Mouse (Mus musculus) myocyte (in vitro differentiated cells): ENCODE data around the gene Vcpkmt. TPM values are rescaled to one million over a fixed set of nuclear protein-coding genes. Genes with fewer than 3 reads are reported as not detected.
A peak's percentile ranks its signal among the peaks of the same experiment; 100 is the strongest.

Source experiments
- H3K27me3 ChIP-seq: one replicate; pipeline ENCODE4 v1.6.1; 2011; ENCODE audit not compliant: control insufficient read depth, insufficient read depth, insufficient read length
- H3K36me3 ChIP-seq: one replicate; pipeline ENCODE4 v1.6.1; 2011; ENCODE audit not compliant: control insufficient read depth, insufficient read depth
- H3K4me2 ChIP-seq: one replicate; pipeline ENCODE4 v1.6.1; 2011; ENCODE audit warnings: low read depth, control low read depth
- H3K4me3 ChIP-seq: one replicate; pipeline ENCODE4 v1.5.1; 2011; ENCODE audit warnings: mild to moderate bottlenecking, control low read depth, moderate library complexity
- H3K79me2 ChIP-seq: one replicate; pipeline ENCODE4 v1.6.1; 2011; ENCODE audit not compliant: control insufficient read depth, insufficient read depth
- H3ac ChIP-seq: one replicate; pipeline ENCODE4 v1.6.1; 2011; ENCODE audit not compliant: control insufficient read depth, insufficient read length
- CEBPB ChIP-seq: IDR thresholded peaks from 2 replicates; pipeline ENCODE4 v1.6.1; 2011; ENCODE audit warnings: mild to moderate bottlenecking, moderate library complexity; ENCODE audit not compliant: poor library complexity, insufficient read depth, severe bottlenecking
- E2F4 ChIP-seq: IDR thresholded peaks from one replicate; pipeline ENCODE4 v1.6.1; 2011; ENCODE audit warnings: mild to moderate bottlenecking, control low read depth, moderate library complexity; ENCODE audit not compliant: insufficient read depth
- MAX ChIP-seq: IDR thresholded peaks from one replicate; pipeline ENCODE4 v1.6.1; 2011; ENCODE audit warnings: low read depth, mild to moderate bottlenecking, control low read depth
- MYOD1 ChIP-seq, 3 experiments: IDR thresholded peaks; one replicate each; pipeline ENCODE4 v1.6.1; 2011; ENCODE audit warnings: control low read depth in 2 of 3, low read depth in 2 of 3, mild to moderate bottlenecking in 2 of 3, moderate library complexity in 1 of 3; ENCODE audit not compliant: insufficient read length in 2 of 3, control insufficient read depth in 1 of 3
- MYOG ChIP-seq, 3 experiments: IDR thresholded peaks; one replicate each; pipeline ENCODE4 v1.6.1; 2011; ENCODE audit warnings: control low read depth in 2 of 3, low read depth in 2 of 3, mild to moderate bottlenecking in 2 of 3; ENCODE audit not compliant: insufficient read length in 2 of 3, control insufficient read depth in 1 of 3, insufficient read depth in 1 of 3
- POLR2A ChIP-seq: IDR thresholded peaks from one replicate; pipeline ENCODE4 v1.6.1; 2011; ENCODE audit warnings: low read depth, mild to moderate bottlenecking, control low read depth, moderate library complexity; ENCODE audit not compliant: insufficient read length
- POLR2AphosphoS2 ChIP-seq: IDR thresholded peaks from one replicate; pipeline ENCODE4 v1.6.1; 2011; ENCODE audit warnings: low read depth, control low read depth; ENCODE audit not compliant: insufficient read length
- REST ChIP-seq: IDR thresholded peaks from one replicate; pipeline ENCODE4 v1.6.1; 2011; ENCODE audit warnings: mild to moderate bottlenecking, control low read depth, moderate library complexity; ENCODE audit not compliant: insufficient read depth, insufficient read length
- SRF ChIP-seq: IDR thresholded peaks from one replicate; pipeline ENCODE4 v1.6.1; 2011; ENCODE audit warnings: low read depth; ENCODE audit not compliant: control insufficient read depth, insufficient read length
- TCF12 ChIP-seq: IDR thresholded peaks from one replicate; pipeline ENCODE4 v1.6.1; 2011; ENCODE audit warnings: mild to moderate bottlenecking, control low read depth; ENCODE audit not compliant: poor library complexity, insufficient read depth, severe bottlenecking
- TCF3 ChIP-seq: IDR thresholded peaks from one replicate; pipeline ENCODE4 v1.6.1; 2011; ENCODE audit warnings: low read depth, control low read depth; ENCODE audit not compliant: insufficient read length
- USF1 ChIP-seq: IDR thresholded peaks from one replicate; pipeline ENCODE4 v1.6.1; 2011; ENCODE audit warnings: low read depth, mild to moderate bottlenecking, control low read depth, moderate library complexity
- polyA plus RNA-seq: library from polyadenylated mRNA; unstranded; fragments of >200 nt; fragmentation: generic; extraction: Trizol; gene quantifications from one replicate; pipeline ENCODE4 v1.2.1, GENCODE M21; 2012; ENCODE audit warnings: missing spikeins

Gene Vcpkmt
- polyA plus RNA-seq, 1 experiment: 14.6 TPM

- TF ChIP-seq POLR2A (no peak), USF1 (no peak), SRF (no peak), MAX (no peak), MYOG (IDR thresholded peaks at IDR 0.05; ENCODE audit: control insufficient read depth in 1 of 3, insufficient read depth in 1 of 3, insufficient read length in 2 of 3, low read depth in 2 of 3) (no peak), POLR2AphosphoS2 (no peak), MYOD1 (IDR thresholded peaks at IDR 0.05; ENCODE audit: control insufficient read depth in 1 of 3, insufficient read length in 2 of 3, low read depth in 2 of 3) (no peak), TCF12 (no peak)
- H3K4me2 ChIP-seq: peak overlapping the region; percentile 87
- H3K79me2 ChIP-seq: peaks cover 32% of the 10 kb centered on the region
- peak overlapping the region; percentile 23 for H3ac ChIP-seq
- no peaks in the 10 kb centered on the region for H3K27me3 ChIP-seq
- peaks cover 31% of the 10 kb centered on the region for H3K36me3 ChIP-seq
- H3K4me3 ChIP-seq: peak overlapping the region; percentile 62
Observed at GRCm38 (mm10) chr12:69582216-69582612, 614 bp downstream of the Vcpkmt start.

DNA sequence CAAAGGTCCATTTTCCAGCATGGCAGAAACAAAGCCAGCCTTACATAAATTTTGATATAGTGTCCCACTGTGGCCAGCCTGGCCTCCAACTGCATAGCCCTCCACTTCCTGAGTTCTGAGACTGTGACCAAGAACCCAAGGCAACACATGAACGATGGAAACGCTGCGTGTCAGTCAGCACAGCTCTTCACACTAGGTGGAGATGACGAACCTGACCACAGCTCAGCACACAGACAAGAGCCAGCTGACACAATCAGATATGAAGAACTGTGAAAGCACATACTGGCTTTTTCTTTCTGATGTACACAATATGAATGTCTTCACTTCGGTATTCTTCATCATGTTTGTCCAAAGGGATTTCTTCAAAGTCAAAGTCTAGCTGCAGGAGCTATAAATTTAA lies 3.2 kb downstream of the Vcpkmt start:
- no peak overlapping the region for H3ac ChIP-seq
- peaks cover 32% of the 10 kb centered on the region for H3K79me2 ChIP-seq
- no peak overlapping the region for H3K4me2 ChIP-seq
- no peak overlapping the region for H3K4me3 ChIP-seq
- no peaks in the 10 kb centered on the region for H3K27me3 ChIP-seq
- TF ChIP-seq REST (no peak), TCF3 (no peak), E2F4 (no peak), SRF (no peak), MYOG (IDR thresholded peaks at IDR 0.05; ENCODE audit: control insufficient read depth in 1 of 3, insufficient read depth in 1 of 3, insufficient read length in 2 of 3, low read depth in 2 of 3) (no peak), POLR2AphosphoS2 (no peak), POLR2A (no peak), CEBPB (no peak), USF1 (no peak), TCF12 (no peak), MAX (no peak), MYOD1 (IDR thresholded peaks at IDR 0.05; ENCODE audit: control insufficient read depth in 1 of 3, insufficient read length in 2 of 3, low read depth in 2 of 3) (no peak)
- peaks cover 28% of the 10 kb centered on the region for H3K36me3 ChIP-seq

- H3K4me2 ChIP-seq: no peak overlapping the region
- H3ac ChIP-seq: no peak overlapping the region
- H3K27me3 ChIP-seq: no peaks in the 10 kb centered on the region
- no peak overlapping the region for H3K4me3 ChIP-seq
- peaks cover 17% of the 10 kb centered on the region for H3K79me2 ChIP-seq
- TF ChIP-seq TCF3 (no peak), E2F4 (no peak), POLR2AphosphoS2 (no peak), CEBPB (no peak), USF1 (no peak), POLR2A (no peak), REST (no peak)
- H3K36me3 ChIP-seq: peaks cover 28% of the 10 kb centered on the region
Observed at GRCm38 (mm10) chr12:69576120-69576627, 6.7 kb downstream of the Vcpkmt start.

DNA sequence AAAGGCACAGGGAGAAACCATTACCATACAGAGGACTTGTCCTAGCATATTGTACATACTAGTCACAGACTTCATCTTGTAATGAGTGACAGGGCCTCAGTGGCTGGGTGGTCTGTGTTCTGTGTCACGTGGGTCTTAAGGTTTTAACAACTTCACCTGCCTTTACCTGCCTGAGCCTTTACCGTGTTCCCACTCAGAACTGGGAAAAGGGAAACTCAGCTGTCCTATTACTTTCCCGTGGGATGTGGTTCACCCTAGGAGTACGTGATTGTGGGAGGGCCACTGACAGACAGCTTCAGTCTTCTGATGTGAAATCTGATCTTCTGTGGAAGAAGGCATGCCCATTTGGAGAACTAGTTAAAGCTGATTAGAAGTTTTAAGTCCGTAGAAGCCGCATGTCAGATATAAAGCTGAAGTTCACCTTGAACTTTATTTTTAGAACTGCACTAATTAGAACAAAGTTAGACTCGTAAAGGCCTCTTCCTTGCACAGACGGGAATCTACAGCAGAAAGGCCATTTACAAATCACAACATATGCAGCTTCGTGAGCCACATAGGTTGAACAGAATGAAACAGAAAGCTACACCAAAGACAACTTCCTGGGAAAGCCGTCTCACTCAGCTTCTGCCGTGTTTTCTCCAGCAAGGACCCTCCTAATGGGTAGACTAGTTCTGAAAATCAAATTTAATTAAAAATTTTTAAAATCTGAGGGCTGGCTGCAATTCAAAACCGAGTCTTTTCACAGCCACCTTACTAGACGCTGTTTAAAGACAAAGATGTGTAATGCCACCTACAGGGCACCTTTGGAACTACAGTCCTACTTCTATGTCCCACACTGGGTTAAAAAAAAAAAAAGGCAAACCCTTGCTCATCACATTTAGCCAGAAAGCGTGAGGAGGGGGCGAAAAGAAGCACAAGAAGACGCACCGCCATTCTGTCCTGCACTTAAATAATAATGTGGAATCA lies 8.6 kb downstream of the Vcpkmt start:
- no peak overlapping the region for H3K4me3 ChIP-seq

GRCm38 (mm10) chr12:69573271-69573670 lies 9.6 kb downstream of the Vcpkmt start:
- TF ChIP-seq REST (no peak), CEBPB (no peak), USF1 (no peak), MYOD1 (IDR thresholded peaks at IDR 0.05; ENCODE audit: control insufficient read depth in 1 of 3, insufficient read length in 2 of 3, low read depth in 2 of 3) (no peak), MAX (no peak)
- Histone ChIP-seq H3K79me2 (no peaks in the 10 kb centered on the region), H3K4me3 (no peak overlapping the region), H3K36me3 (peaks cover 16% of the 10 kb centered on the region), H3K4me2 (no peak overlapping the region), H3K27me3 (no peaks in the 10 kb centered on the region), H3ac (no peak overlapping the region)

More for the DNA sequence above, 8.6 kb downstream of the Vcpkmt start:
- Histone ChIP-seq H3K36me3 (peaks cover 24% of the 10 kb centered on the region), H3K4me2 (peak overlapping the region; percentile 71), H3K27me3 (no peaks in the 10 kb centered on the region), H3ac (no peak overlapping the region), H3K79me2 (no peaks in the 10 kb centered on the region)
- TF ChIP-seq E2F4 (no peak), REST (no peak), MAX (no peak), MYOG (IDR thresholded peaks at IDR 0.05; ENCODE audit: control insufficient read depth in 1 of 3, insufficient read depth in 1 of 3, insufficient read length in 2 of 3, low read depth in 2 of 3) (no peak), USF1 (no peak), TCF3 (no peak), CEBPB (no peak), POLR2AphosphoS2 (no peak), POLR2A (no peak), SRF (no peak)
